Mouse (Mus musculus) spleen, adult 2 months (tissue): ENCODE measurements around the gene Vsig10l.

Experiments used
- CTCF ChIP-seq: fragments of 200-500 bp; IDR thresholded peaks from 2 replicates; pipeline ENCODE4 v1.5.1; 2011; ENCODE audit warnings: mild to moderate bottlenecking, inconsistent platforms; ENCODE audit not compliant: insufficient read depth, insufficient read length, insufficient replicate concordance; ENCODE audit errors: extremely low read depth
- POLR2A ChIP-seq: fragments of 200-500 bp; IDR thresholded peaks from 2 replicates; pipeline ENCODE4 v1.6.1; 2011; ENCODE audit warnings: low read depth, low read length, inconsistent platforms

DNA sequence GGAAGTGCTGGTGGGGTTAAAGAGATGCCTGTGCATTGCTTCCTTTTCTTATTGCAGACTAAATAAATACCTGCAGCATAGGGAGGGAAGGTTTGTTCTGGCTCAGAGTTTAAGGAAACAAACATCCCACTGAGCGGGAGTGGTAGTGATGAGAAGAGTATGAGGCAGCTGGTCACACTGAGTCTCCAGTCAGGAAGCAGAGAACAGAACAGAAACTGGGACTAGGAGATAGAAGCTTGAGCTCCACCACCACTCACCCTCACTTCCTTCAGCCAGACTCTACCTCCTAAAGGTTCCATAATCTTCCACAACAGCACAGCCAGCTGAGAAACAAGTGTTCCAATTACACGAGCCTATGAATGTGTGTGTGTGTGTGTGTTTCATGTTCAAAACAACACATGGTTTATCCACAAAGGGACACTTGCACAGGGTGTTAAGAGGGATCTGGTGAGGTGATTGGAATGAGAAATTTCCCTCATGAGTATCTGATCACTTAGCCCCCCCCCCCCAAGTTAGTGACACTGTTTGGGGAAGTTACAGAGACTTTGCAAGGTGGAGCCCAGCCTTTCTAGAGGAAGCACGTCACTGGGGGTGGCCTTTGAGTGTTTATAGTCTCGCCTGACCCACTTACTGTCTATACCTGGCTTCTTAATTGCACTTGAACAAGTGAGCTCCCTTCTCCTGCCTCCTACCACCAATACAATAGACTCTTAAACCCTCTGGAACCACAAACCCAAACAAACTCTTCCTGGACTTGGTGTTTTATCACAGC lies 48.9 kb downstream of the Vsig10l start:
- TF ChIP-seq CTCF (no peak), POLR2A (no peak)
